Mouse (Mus musculus): ENCODE data around the gene Olfr616.
"Not testable (repeated sequence)": the region's sequence is repeated elsewhere in the genome, so short reads cannot be mapped to it uniquely, and the experiment has no call there.

The Olfr616 gene

GRCm38 (mm10) chr7:103569043-103569442 lies at the start of gene Olfr616:
TSS of gene Olfr616 (minus strand) at chr7:103569143.
- no peak for DNase-seq (ENCODE audit: low spot score in 2 of 2)

DNA sequence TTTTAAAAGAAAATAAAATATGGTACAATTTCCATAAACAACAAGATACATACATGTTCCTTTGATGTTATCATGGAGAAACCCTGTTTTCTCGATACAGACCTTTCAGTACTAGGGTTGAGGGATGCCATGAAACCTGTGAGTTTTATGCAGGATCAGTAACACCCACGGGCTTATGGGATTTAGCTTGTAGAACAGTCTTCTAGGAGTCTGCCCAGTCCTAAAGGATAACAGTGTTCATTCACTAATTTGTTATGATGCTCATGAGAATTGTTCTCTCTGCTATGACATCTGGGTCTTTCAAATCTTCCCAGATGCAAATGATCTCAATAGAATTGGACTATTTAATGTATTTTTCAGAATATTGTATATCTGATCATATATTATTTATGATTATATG lies 43.5 kb upstream of the Olfr616 start, which contains the start of gene Olfr620:
Olfr620 (minus strand) TSS at position 101 of the 400 bp plus-strand sequence.
- DNase-seq (ENCODE audit: low spot score in 2 of 2), result no peak

- DNase-seq (ENCODE audit: low spot score in 2 of 2), result no peak
These were observed 38.5 kb upstream of the Olfr616 start for GRCm38 (mm10) chr7:103607425-103607824.

DNA sequence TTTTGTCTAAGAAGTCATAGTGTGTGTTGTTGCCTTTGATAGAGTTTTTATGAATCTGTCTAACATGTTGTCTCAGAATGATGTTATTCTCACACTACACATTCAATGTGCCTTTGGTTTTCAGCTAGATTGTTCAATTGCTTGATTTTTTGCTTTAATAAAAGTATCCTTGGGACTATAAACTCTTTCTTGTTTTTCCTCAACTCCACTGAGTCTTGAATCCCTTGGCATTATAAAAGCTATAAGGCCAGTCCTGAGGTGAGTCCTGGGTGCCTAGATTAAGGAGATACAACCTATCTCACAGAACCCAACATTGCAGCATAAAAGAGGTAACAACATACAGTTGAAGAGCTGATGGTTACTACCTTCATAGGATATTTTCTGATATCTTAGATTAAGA lies 31.3 kb upstream of the Olfr616 start, which contains the start of gene Olfr619:
Olfr619 (plus strand) TSS at position 301 of the 400 bp plus-strand sequence.
- no peak for DNase-seq (ENCODE audit: low spot score in 2 of 2)

- no peak for DNase-seq (ENCODE audit: low spot score in 2 of 2)
These were observed 20.9 kb upstream of the Olfr616 start, which contains the start of gene Olfr618 for GRCm38 (mm10) chr7:103589803-103590202. TSS of gene Olfr618 (plus strand) at chr7:103590103.

- DNase-seq (ENCODE audit: low spot score in 2 of 2), result no peak
These were observed 3.8 kb upstream of the Olfr616 start, which contains the start of gene Olfr617 for GRCm38 (mm10) chr7:103572761-103573160. TSS of gene Olfr617 (plus strand) at chr7:103573061.

DNA sequence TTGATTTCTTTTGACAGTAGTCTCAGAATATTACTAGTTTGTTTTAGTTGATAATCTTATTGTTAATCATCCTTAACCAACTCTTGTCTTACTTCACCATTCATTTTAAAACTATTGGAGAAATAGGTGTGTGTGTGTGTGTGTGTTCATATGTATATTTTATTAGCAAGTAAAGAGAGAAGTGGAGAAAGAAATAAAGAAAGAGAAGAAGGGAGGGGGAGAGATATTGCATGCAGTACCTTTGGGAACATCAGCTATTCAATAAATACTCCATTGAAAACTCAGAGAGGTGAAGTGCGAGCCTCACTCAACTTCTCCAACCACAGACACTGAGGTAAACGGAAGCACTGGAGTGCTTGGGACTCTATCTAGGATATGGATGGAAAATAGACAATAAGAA lies 13.2 kb downstream of the Olfr616 start, which contains the start of gene Olfr615:
Olfr615 (plus strand) TSS at position 301 of the 400 bp plus-strand sequence.
- no peak for DNase-seq (ENCODE audit: low spot score in 2 of 2)

DNA sequence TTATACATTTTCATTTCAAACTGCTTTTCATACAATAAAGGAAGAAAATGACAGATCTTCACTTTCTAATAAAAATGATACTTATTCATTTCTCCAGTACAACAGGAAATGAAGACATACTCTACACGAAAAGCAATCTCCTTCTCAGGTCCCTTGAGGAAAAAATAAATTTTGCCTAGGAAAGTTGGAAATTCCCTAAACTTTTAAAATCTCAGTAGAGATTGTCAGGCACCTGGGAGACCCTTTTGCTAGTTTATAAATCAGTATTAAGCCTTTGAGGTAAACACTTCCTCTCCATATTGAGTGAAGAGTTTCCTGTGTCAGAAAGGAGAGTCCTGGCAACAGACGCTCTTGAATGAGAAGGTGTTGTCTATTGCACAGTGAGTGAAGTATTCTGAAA lies 21.2 kb downstream of the Olfr616 start, which contains the start of gene Olfr613:
Olfr613 (plus strand) TSS at position 301 of the 400 bp plus-strand sequence.
- no peak for DNase-seq (ENCODE audit: low spot score in 2 of 2)

DNA sequence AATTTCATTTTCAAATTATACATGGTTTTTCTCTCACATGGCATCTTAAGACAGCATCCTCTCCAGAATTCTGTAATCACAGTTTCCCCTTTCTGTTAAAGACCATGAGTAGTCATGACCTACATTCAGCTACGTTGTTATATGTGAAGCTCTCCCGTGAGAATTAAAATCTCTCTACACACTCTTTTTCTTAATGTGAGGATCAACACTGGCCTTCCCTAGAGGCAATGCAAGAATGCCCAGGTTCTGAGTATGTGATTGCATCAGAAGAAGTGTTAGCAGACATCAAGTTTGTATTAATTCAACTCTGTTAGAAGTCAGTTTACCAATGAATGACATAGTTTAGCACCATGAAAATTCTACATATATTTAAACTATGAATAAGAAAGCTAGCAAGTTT lies 26.3 kb downstream of the Olfr616 start, which contains the start of gene Olfr612:
Olfr612 (minus strand) TSS at position 101 of the 400 bp plus-strand sequence.
- not testable (repeated sequence) for DNase-seq (ENCODE audit: low spot score in 2 of 2)

DNA sequence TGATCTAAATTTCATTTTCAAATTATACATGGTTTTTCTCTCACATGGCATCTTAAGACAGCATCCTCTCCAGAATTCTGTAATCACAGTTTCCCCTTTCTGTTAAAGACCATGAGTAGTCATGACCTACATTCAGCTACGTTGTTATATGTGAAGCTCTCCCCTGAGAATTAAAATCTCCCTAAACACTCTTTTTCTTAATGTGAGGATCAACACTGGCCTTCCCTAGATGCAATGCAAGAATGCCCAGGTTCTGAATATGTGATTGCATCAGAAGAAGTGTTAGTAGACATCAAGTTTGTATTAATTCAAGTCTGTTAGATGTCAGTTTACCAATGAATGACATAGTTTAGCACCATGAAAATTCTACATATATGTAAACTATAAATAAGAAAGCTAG lies 48.2 kb downstream of the Olfr616 start, which contains the start of gene Olfr611:
Olfr611 (minus strand) TSS at position 101 of the 400 bp plus-strand sequence.
- not testable (repeated sequence) for DNase-seq (ENCODE audit: low spot score in 2 of 2)

All from thymus, postnatal 10 days (tissue).